11 mouse cellular contexts compared by ENCODE assay signal in genomic region chr11:61577349-61577748, GRCm38 (mm10). TPM values are rescaled to one million over a fixed set of nuclear protein-coding genes. Genes with fewer than 3 reads are reported as not detected.
DNase-seq lines count a peak whose midpoint lies in the region; ATAC-seq and TF ChIP-seq lines count a peak whose summit lies in the region.
"Had no signal": no experiment of that assay in that cellular context is flagged by ENCODE, and none has a peak within 500 bp of the region (broad histone marks: within the 10 kb centered on the region; RNA-seq: fewer than 3 reads in every experiment).

No protein-coding gene starts in this region.

- TF ChIP-seq CTCF in left cerebral cortex, adult 2 months (IDR thresholded peaks at IDR 0.05): no peak

- peak overlapping the region; percentile 90 for H3K4me3 ChIP-seq in left cerebral cortex, adult 2 months
- peak overlapping the region; percentile 88; the same call in 1 of the 2 replicates for H3K4me3 ChIP-seq in embryonic facial prominence, embryonic 14.5 days (ENCODE audit: low read depth, low read length)
- peak overlapping the region; percentile 61 for H3K4me3 ChIP-seq in hindbrain, embryonic 14.5 days (replicated peaks; ENCODE audit: low read length)
- peak overlapping the region; percentile 61 for H3K4me3 ChIP-seq in neural tube, embryonic 13.5 days
- H3K4me3 ChIP-seq: liver, embryonic 15.5 days had no signal

- H3K27me3 ChIP-seq in embryonic facial prominence, embryonic 14.5 days (replicated peaks; ENCODE audit: control insufficient read depth, insufficient read depth, low read length): no peaks in the 10 kb centered on the region
- H3K27me3 ChIP-seq in hindbrain, embryonic 14.5 days (ENCODE audit: control insufficient read depth, insufficient read depth, low read length): no peaks in the 10 kb centered on the region
- H3K27me3 ChIP-seq in neural tube, embryonic 13.5 days: no peaks in the 10 kb centered on the region

- no peak for DNase-seq in left cerebral cortex, adult 2 months (ENCODE audit: extremely low spot score in 1 of 2, low spot score in 2 of 2)
- no peak for DNase-seq in left cerebral cortex, postnatal 36 days (ENCODE audit: low spot score in 2 of 2)
- DNase-seq in embryonic facial prominence, embryonic 14.5 days (ENCODE audit: low spot score): no peak
- DNase-seq in hindbrain, embryonic 14.5 days (ENCODE audit: low spot score): no peak
- DNase-seq in thymus, postnatal 4 days: no peak
- no peak for DNase-seq in gastrocnemius, postnatal 14 days
- DNase-seq: cerebellum, postnatal 25 days; heart, postnatal 36 days; right cerebral cortex, postnatal 14 days had no signal

- peaks cover 8% of the 10 kb centered on the region for H3K4me1 ChIP-seq in embryonic facial prominence, embryonic 14.5 days (ENCODE audit: control insufficient read depth, insufficient read depth, low read length)
- peaks cover 15% of the 10 kb centered on the region for H3K4me1 ChIP-seq in hindbrain, embryonic 14.5 days (replicated peaks; ENCODE audit: control insufficient read depth, insufficient read depth, low read length)
- peaks cover 36% of the 10 kb centered on the region for H3K4me1 ChIP-seq in neural tube, embryonic 13.5 days (replicated peaks)

- ATAC-seq in embryonic facial prominence, embryonic 14.5 days (ENCODE audit: low read depth): no peak
- ATAC-seq in hindbrain, embryonic 14.5 days (ENCODE audit: low FRiP score): no peak
- ATAC-seq in neural tube, embryonic 13.5 days (ENCODE audit: low read depth): no peak

- H3K4me2 ChIP-seq in embryonic facial prominence, embryonic 14.5 days (ENCODE audit: low read depth, low read length): peak overlapping the region; percentile 78
- peak overlapping the region; percentile 71 for H3K4me2 ChIP-seq in hindbrain, embryonic 14.5 days (replicated peaks)
- peak overlapping the region; percentile 71 for H3K4me2 ChIP-seq in neural tube, embryonic 13.5 days

- peaks cover 5% of the 10 kb centered on the region; the same call in 1 of the 2 replicates for H3K9me3 ChIP-seq in embryonic facial prominence, embryonic 14.5 days (ENCODE audit: control insufficient read depth, low read length)
- no peaks in the 10 kb centered on the region for H3K9me3 ChIP-seq in hindbrain, embryonic 14.5 days (ENCODE audit: control insufficient read depth, low read length)
- H3K9me3 ChIP-seq in neural tube, embryonic 13.5 days: peaks cover 6% of the 10 kb centered on the region; the same call in 1 of the 2 replicates
- H3K9me3 ChIP-seq: liver, embryonic 15.5 days had no signal

- H3K36me3 ChIP-seq in embryonic facial prominence, embryonic 14.5 days (ENCODE audit: control insufficient read depth, insufficient read depth, low read length): no peaks in the 10 kb centered on the region
- H3K36me3 ChIP-seq in hindbrain, embryonic 14.5 days (replicated peaks; ENCODE audit: control insufficient read depth, insufficient read depth): no peaks in the 10 kb centered on the region
- H3K36me3 ChIP-seq in neural tube, embryonic 13.5 days: no peaks in the 10 kb centered on the region
- H3K36me3 ChIP-seq: liver, embryonic 15.5 days had no signal

- H3K9ac ChIP-seq in embryonic facial prominence, embryonic 14.5 days (ENCODE audit: low read depth, low read length): no peak overlapping the region
- H3K9ac ChIP-seq in hindbrain, embryonic 14.5 days: no peak overlapping the region
- 0 out of 2 replicates have a peak overlapping the region, but pooled peaks have one; percentile 17 for H3K9ac ChIP-seq in neural tube, embryonic 13.5 days
- H3K9ac ChIP-seq: liver, embryonic 15.5 days had no signal

- H3K27ac ChIP-seq in left cerebral cortex, adult 2 months: peak overlapping the region; percentile 88; the same call in 1 of the 2 replicates
- no peak overlapping the region for H3K27ac ChIP-seq in embryonic facial prominence, embryonic 14.5 days (replicated peaks; ENCODE audit: low read depth, low read length)
- no peak overlapping the region for H3K27ac ChIP-seq in hindbrain, embryonic 14.5 days
- H3K27ac ChIP-seq in neural tube, embryonic 13.5 days (replicated peaks): no peak overlapping the region
- H3K27ac ChIP-seq: liver, embryonic 15.5 days had no signal

- intact Hi-C loops in left cerebral cortex, adult 2 months (cut with DNase I): loop anchor here (5.0 kb wide), 2 partner anchors 45 to 70 kb away; partner anchors contain the start of gene B9d1
- intact Hi-C loops in left cerebral cortex, postnatal 36 days (cut with DNase I): loop anchor here (5.0 kb wide), 2 partner anchors 45 to 70 kb away; partner anchors contain the start of gene B9d1
- intact Hi-C loops in gastrocnemius, postnatal 14 days (cut with DNase I; ENCODE audit: low total_unique reads): no loop called here

RNA-seq across cellular contexts. Expression of gene Epn2, which starts 2.1 kb away (rescaled TPM):
- 100 to 1,000 TPM; 113 TPM for total RNA-seq in left cerebral cortex, adult 2 months (2021)
- total RNA-seq in left cerebral cortex, postnatal 36 days (2021): 100 to 1,000 TPM; 111 to 126 TPM
- polyA plus RNA-seq in embryonic facial prominence, embryonic 14.5 days (2014; fragmentation: Nextera tagmentation; extraction: Ambion mirVana): 28.0 TPM in 2 replicates
- 65.6 and 80.9 TPM in 2 replicates for polyA plus RNA-seq in hindbrain, embryonic 14.5 days (2014; fragmentation: Nextera tagmentation; extraction: Ambion mirVana)
- 53.9 and 56.5 TPM in 2 replicates for polyA plus RNA-seq in neural tube, embryonic 13.5 days (2015; fragmentation: Nextera tagmentation; extraction: Ambion mirVana)
- 10 to 100 TPM; 19.4 to 24.8 TPM for total RNA-seq in gastrocnemius, postnatal 14 days (2021)

Comparison
In these comparisons a context has a peak if more than half of its experiments do, and no peak if none do; other contexts are left out.
1. RNA of gene Epn2, which starts 2.1 kb away (total RNA-seq): 111 to 126 TPM in left cerebral cortex, postnatal 36 days and 113 TPM in left cerebral cortex, adult 2 months; 19.4 to 24.8 TPM in gastrocnemius, postnatal 14 days; every median in the first group is over 4 times any median in the second.
2. Peak in every context shown above with its lines, with median percentiles within 50 percentile points of each other: H3K4me3 ChIP-seq and H3K4me2 ChIP-seq.